Mouse (Mus musculus) MEL (cell line): ENCODE data around the gene Tgfbr3. TPM values are rescaled to one million over a fixed set of nuclear protein-coding genes. Genes with fewer than 3 reads are reported as not detected.

Source experiments
- DNase-seq: peaks from one replicate; pipeline ENCODE4 v3.0.0; 2011; ENCODE audit warnings: low read depth, low spot score
- H3K27ac ChIP-seq: 2 replicates; pipeline ENCODE4 v1.5.1; 2012; ENCODE audit warnings: low read depth, mild to moderate bottlenecking, control low read depth, low read length, moderate library complexity; ENCODE audit not compliant: control insufficient read depth
- H3K27me3 ChIP-seq, 2 experiments: fragments of 150-350 bp in 1 of 2; sonication (generic) in 1 of 2; 2 replicates each; pipeline ENCODE4 v1.6.1; 2012; ENCODE audit warnings: low read length in 2 of 2, mild to moderate bottlenecking in 2 of 2, improper control_type of control experiment in 1 of 2, moderate library complexity in 1 of 2; ENCODE audit not compliant: insufficient read depth in 2 of 2, control insufficient read depth in 1 of 2
- H3K36me3 ChIP-seq, 2 experiments: 2 replicates each; pipeline ENCODE4 v1.6.1; 2012 to 2014; ENCODE audit warnings: low read length in 2 of 2, improper control_type of control experiment in 1 of 2, inconsistent platforms in 1 of 2, mild to moderate bottlenecking in 1 of 2; ENCODE audit not compliant: insufficient read depth in 2 of 2, control insufficient read depth in 1 of 2
- H3K4me1 ChIP-seq, 2 experiments: fragments of 150-350 bp in 1 of 2; sonication (generic) in 1 of 2; 2 replicates each; pipeline ENCODE4 v1.6.1; 2012; ENCODE audit warnings: low read length in 2 of 2, improper control_type of control experiment in 1 of 2, mild to moderate bottlenecking in 1 of 2; ENCODE audit not compliant: insufficient read depth in 2 of 2, control insufficient read depth in 1 of 2
- H3K4me3 ChIP-seq, 2 experiments: fragments of 150-350 bp in 1 of 2; sonication (generic) in 1 of 2; 2 replicates each; pipeline ENCODE4 v1.5.1; 2012; ENCODE audit warnings: low read depth in 2 of 2, low read length in 2 of 2, mild to moderate bottlenecking in 2 of 2, moderate library complexity in 2 of 2, control low read depth in 1 of 2, improper control_type of control experiment in 1 of 2; ENCODE audit not compliant: control insufficient read depth in 1 of 2, insufficient read depth in 1 of 2
- H3K79me2 ChIP-seq: 2 replicates; pipeline ENCODE4 v1.6.1; 2012; ENCODE audit warnings: mild to moderate bottlenecking, low read length, moderate library complexity; ENCODE audit not compliant: control insufficient read depth, poor library complexity, insufficient read depth
- H3K9ac ChIP-seq: 2 replicates; pipeline ENCODE4 v1.6.1; 2012; ENCODE audit warnings: low read depth, mild to moderate bottlenecking, control low read depth, low read length, moderate library complexity; ENCODE audit not compliant: control insufficient read depth, poor library complexity, severe bottlenecking
- H3K9me3 ChIP-seq: fragments of 150-350 bp; sonication (generic); replicated peaks from 2 replicates; pipeline ENCODE4 v1.6.1; 2012; ENCODE audit warnings: mild to moderate bottlenecking, low read length, improper control_type of control experiment, moderate library complexity; ENCODE audit not compliant: insufficient read depth
- BHLHE40 ChIP-seq: IDR thresholded peaks from 2 replicates; pipeline ENCODE4 v1.6.1; 2012; ENCODE audit warnings: low read depth, mild to moderate bottlenecking, inconsistent platforms, low read length, improper control_type of control experiment, borderline replicate concordance
- CHD2 ChIP-seq: IDR thresholded peaks from 2 replicates; pipeline ENCODE4 v1.6.1; 2011; ENCODE audit warnings: low read length, improper control_type of control experiment
- CTCF ChIP-seq, 3 experiments: IDR thresholded peaks in 2 of 3; conservative IDR thresholded peaks in 1 of 3; 2 replicates each; pipeline ENCODE4 v1.5.1; 2011 to 2012; ENCODE audit warnings: low read length in 3 of 3, low read depth in 2 of 3, mild to moderate bottlenecking in 2 of 3, improper control_type of control experiment in 1 of 3, inconsistent platforms in 1 of 3, mixed read lengths in 1 of 3, moderate library complexity in 1 of 3; ENCODE audit not compliant: control insufficient read depth in 1 of 3, insufficient read depth in 1 of 3, poor library complexity in 1 of 3, severe bottlenecking in 1 of 3
- E2F4 ChIP-seq: IDR thresholded peaks from 2 replicates; pipeline ENCODE4 v1.6.1; 2011; ENCODE audit warnings: low read depth, low read length, improper control_type of control experiment, borderline replicate concordance
- ELF1 ChIP-seq: IDR thresholded peaks from 2 replicates; pipeline ENCODE4 v1.6.1; 2014; ENCODE audit warnings: low read depth, mild to moderate bottlenecking, inconsistent platforms, low read length, improper control_type of control experiment, moderate library complexity
- EP300 ChIP-seq, 2 experiments: IDR thresholded peaks; 2 replicates each; pipeline ENCODE4 v1.6.1; 2011; ENCODE audit warnings: improper control_type of control experiment in 2 of 2, low read length in 2 of 2, low read depth in 1 of 2, mild to moderate bottlenecking in 1 of 2
- GABPA ChIP-seq: IDR thresholded peaks from 2 replicates; pipeline ENCODE4 v1.6.1; 2012; ENCODE audit warnings: low read depth, mild to moderate bottlenecking, inconsistent platforms, low read length, improper control_type of control experiment, moderate library complexity
- JUND ChIP-seq: IDR thresholded peaks from 2 replicates; pipeline ENCODE4 v1.6.1; 2011; ENCODE audit warnings: low read depth, mild to moderate bottlenecking, improper control_type of control experiment, low read length
- KAT2A ChIP-seq: conservative IDR thresholded peaks from 2 replicates; pipeline ENCODE4 v1.6.1; 2012; ENCODE audit warnings: low read depth, low read length, improper control_type of control experiment, inconsistent platforms
- MAFK ChIP-seq: IDR thresholded peaks from 2 replicates; pipeline ENCODE4 v1.6.1; 2011; ENCODE audit warnings: low read depth, mild to moderate bottlenecking, low read length, improper control_type of control experiment, borderline replicate concordance
- MAZ ChIP-seq: IDR thresholded peaks from 2 replicates; pipeline ENCODE4 v1.6.1; 2012; ENCODE audit warnings: low read depth, mild to moderate bottlenecking, inconsistent platforms, low read length, improper control_type of control experiment
- MEF2A ChIP-seq: IDR thresholded peaks from 2 replicates; pipeline ENCODE4 v1.6.1; 2014; ENCODE audit warnings: low read depth, mild to moderate bottlenecking, inconsistent platforms, low read length, improper control_type of control experiment; ENCODE audit not compliant: poor library complexity, insufficient replicate concordance, severe bottlenecking; ENCODE audit errors: extremely low read depth
- MXI1 ChIP-seq: IDR thresholded peaks from 2 replicates; pipeline ENCODE4 v1.6.1; 2011; ENCODE audit warnings: mild to moderate bottlenecking, low read depth, low read length, improper control_type of control experiment
- MYB ChIP-seq: IDR thresholded peaks from 2 replicates; pipeline ENCODE4 v1.6.1; 2011; ENCODE audit warnings: mild to moderate bottlenecking, low read depth, low read length, improper control_type of control experiment
- MYC ChIP-seq: IDR thresholded peaks from 2 replicates; pipeline ENCODE4 v1.6.1; 2011; ENCODE audit warnings: low read depth, mild to moderate bottlenecking, low read length, improper control_type of control experiment, moderate library complexity
- NELFE ChIP-seq: IDR thresholded peaks from 2 replicates; pipeline ENCODE4 v1.6.1; 2011; ENCODE audit warnings: low read depth, low read length, improper control_type of control experiment
- NRF1 ChIP-seq: IDR thresholded peaks from 2 replicates; pipeline ENCODE4 v1.6.1; 2014; ENCODE audit warnings: low read depth, mild to moderate bottlenecking, inconsistent platforms, low read length, improper control_type of control experiment, moderate library complexity; ENCODE audit not compliant: poor library complexity, insufficient read depth, severe bottlenecking
- POLR2A ChIP-seq, 2 experiments: IDR thresholded peaks; 2 replicates each; pipeline ENCODE4 v1.6.1; 2011 to 2012; ENCODE audit warnings: low read length in 2 of 2, mild to moderate bottlenecking in 2 of 2, control low read depth in 1 of 2, improper control_type of control experiment in 1 of 2, low read depth in 1 of 2, moderate library complexity in 1 of 2; ENCODE audit not compliant: control insufficient read depth in 1 of 2, insufficient read depth in 1 of 2, poor library complexity in 1 of 2
- POLR2AphosphoS2 ChIP-seq: IDR thresholded peaks from 2 replicates; pipeline ENCODE4 v1.6.1; 2011; ENCODE audit warnings: low read length, improper control_type of control experiment
- POLR2AphosphoS5 ChIP-seq: IDR thresholded peaks from 2 replicates; pipeline ENCODE4 v1.6.1; 2012; ENCODE audit warnings: low read depth, borderline replicate concordance, mild to moderate bottlenecking, inconsistent platforms, low read length, moderate library complexity, mixed read lengths
- TAL1 ChIP-seq: IDR thresholded peaks from 2 replicates; pipeline ENCODE4 v1.6.1; 2012; ENCODE audit warnings: mild to moderate bottlenecking, inconsistent platforms, low read length, moderate library complexity, mixed read lengths
- TBP ChIP-seq: IDR thresholded peaks from 2 replicates; pipeline ENCODE4 v1.8.0; 2011; ENCODE audit warnings: low read depth, low read length, improper control_type of control experiment
- ZKSCAN1 ChIP-seq: IDR thresholded peaks from 2 replicates; pipeline ENCODE4 v1.6.1; 2012; ENCODE audit warnings: low read depth, mild to moderate bottlenecking, inconsistent platforms, low read length, improper control_type of control experiment, moderate library complexity
- polyA plus RNA-seq, 2 experiments: library from polyadenylated mRNA; stranded (reverse) in 1 of 2; unstranded in 1 of 2; fragments of >175 nt in 1 of 2; fragments of >200 nt in 1 of 2; gene quantifications; 2 replicates each; pipeline versions ENCODE4 v1.2.1 to v1.2.4; 2012; ENCODE audit warnings: low replicate concordance in 2 of 2, low read depth in 1 of 2; ENCODE audit not compliant: insufficient read length in 2 of 2, insufficient read depth in 1 of 2, missing spikeins in 1 of 2
- total RNA-seq: library from RNA; depleted of rRNA; stranded (reverse); fragments of 300-350 nt; gene quantifications from 2 replicates; pipeline ENCODE4 v1.2.3, GENCODE M21; 2012

Gene Tgfbr3
- total and polyA plus RNA-seq, 3 experiments: 3.0 to 5.9 TPM; not detected in 1

GRCm38 (mm10) chr5:107219883-107220282, 69.5 kb downstream of the Tgfbr3 start:
- Histone ChIP-seq H3K4me1 (peaks cover 4 to 10% of the 10 kb centered on the region in 2 experiments), H3K4me3 (no peak overlapping the region), H3K36me3 (peaks cover 0 to 8% of the 10 kb centered on the region in 2 experiments; a peak in 2 of 4 replicates), H3K9ac (no peak overlapping the region), H3K79me2 (peaks cover 3% of the 10 kb centered on the region; the same call in 1 of the 2 replicates), H3K9me3 (no peaks in the 10 kb centered on the region)
- DNase-seq: peak; percentile 31
- TF ChIP-seq TBP: no peak
- no peak for TF ChIP-seq ZKSCAN1
- TF ChIP-seq KAT2A: no peak
- no peak for TF ChIP-seq MAZ
- no peak for TF ChIP-seq EP300 (IDR thresholded peaks at IDR 0.05; ENCODE audit: low read depth in 1 of 2, low read length in 2 of 2)
- no peak for TF ChIP-seq POLR2AphosphoS2
- TF ChIP-seq GABPA: no peak
- no peak for TF ChIP-seq JUND
- TF ChIP-seq, all 39 proteins: peak for 0
- Histone ChIP-seq H3K27ac (no peak overlapping the region), H3K27me3 (no peaks in the 10 kb centered on the region)

DNA sequence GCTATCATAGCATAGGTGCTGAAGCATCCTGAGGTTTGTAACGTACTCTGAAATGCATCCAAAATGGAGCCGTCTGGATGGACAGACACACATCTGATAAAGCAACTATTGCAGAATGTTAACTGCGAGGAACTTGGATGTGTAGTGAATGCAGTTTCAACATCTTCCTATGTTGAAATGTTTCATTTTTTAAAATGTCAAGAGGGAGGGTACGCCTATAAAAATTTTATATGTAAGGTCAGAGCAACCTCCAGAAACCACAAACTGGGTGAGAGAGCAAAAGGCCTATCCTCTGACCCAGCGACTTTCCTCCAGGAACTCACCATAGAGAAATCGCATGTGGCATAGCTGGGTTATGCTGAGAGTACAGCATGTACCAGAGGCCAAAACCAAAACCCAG, 70.1 kb downstream of the Tgfbr3 start:
- no peak overlapping the region for H3K4me3 ChIP-seq
- no peaks in the 10 kb centered on the region for H3K27me3 ChIP-seq
- peaks cover 3% of the 10 kb centered on the region; the same call in 1 of the 2 replicates for H3K79me2 ChIP-seq
- H3K4me1 ChIP-seq: peaks cover 2 to 7% of the 10 kb centered on the region in 2 experiments
- H3K9me3 ChIP-seq: no peaks in the 10 kb centered on the region
- DNase-seq: no peak
- no peak overlapping the region for H3K9ac ChIP-seq
- TF ChIP-seq POLR2AphosphoS5 (no peak), MEF2A (no peak), TBP (no peak)
- peaks cover 0 to 7% of the 10 kb centered on the region in 2 experiments; a peak in 2 of 4 replicates for H3K36me3 ChIP-seq
- H3K27ac ChIP-seq: no peak overlapping the region

DNA sequence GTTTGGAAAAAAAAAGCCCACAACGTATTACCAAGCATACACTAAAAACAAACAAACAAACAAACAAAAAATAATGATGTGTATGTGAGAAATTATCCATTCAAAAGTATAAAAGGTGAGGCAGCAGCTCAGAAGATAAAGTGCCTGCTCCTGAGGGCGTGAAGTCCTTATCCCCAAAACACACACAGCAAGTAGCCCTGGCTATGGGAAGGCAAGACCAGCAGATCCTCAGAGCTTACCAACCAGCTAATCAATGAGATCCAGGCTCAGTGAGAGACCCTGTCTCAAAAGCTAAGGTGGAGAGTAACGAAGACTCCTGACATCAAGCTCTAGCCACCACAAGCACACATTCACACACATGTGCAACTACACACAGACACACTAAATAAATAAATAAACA, 70.8 kb downstream of the Tgfbr3 start:
- TF ChIP-seq CTCF (IDR thresholded peaks at IDR 0.05 in 2 of 3, conservative IDR thresholded peaks at IDR 0.05 in 1 of 3; ENCODE audit: control insufficient read depth in 1 of 3, insufficient read depth in 1 of 3, low read depth in 2 of 3, low read length in 3 of 3, poor library complexity in 1 of 3, severe bottlenecking in 1 of 3) (no peak), BHLHE40 (no peak), MYC (no peak), TAL1 (no peak), POLR2AphosphoS2 (no peak), ELF1 (no peak), E2F4 (no peak), NELFE (no peak), POLR2AphosphoS5 (no peak), MXI1 (no peak), MYB (no peak), POLR2A (IDR thresholded peaks at IDR 0.05; ENCODE audit: control insufficient read depth in 1 of 2, insufficient read depth in 1 of 2, low read depth in 1 of 2, low read length in 2 of 2, poor library complexity in 1 of 2) (no peak), MAFK (no peak), NRF1 (no peak), GABPA (no peak), JUND (no peak), CHD2 (no peak)
- DNase-seq: no peak
- Histone ChIP-seq H3K27me3 (no peaks in the 10 kb centered on the region), H3K4me1 (peaks cover 0 to 1% of the 10 kb centered on the region in 2 experiments; a peak in 3 of 4 replicates), H3K27ac (no peak overlapping the region), H3K9me3 (no peaks in the 10 kb centered on the region), H3K79me2 (peaks cover 3% of the 10 kb centered on the region; the same call in 1 of the 2 replicates), H3K4me3 (no peak overlapping the region), H3K9ac (no peak overlapping the region), H3K36me3 (peaks cover 0 to 2% of the 10 kb centered on the region in 2 experiments; a peak in 2 of 4 replicates)
